Mouse (Mus musculus): ENCODE results near the gene Fam155a. TPM values are rescaled to one million over a fixed set of nuclear protein-coding genes. Genes with fewer than 3 reads are reported as not detected.
A peak's percentile ranks its signal among the peaks of the same experiment; 100 is the strongest.

Gene Fam155a
- polyA plus RNA-seq, 2 experiments = 0.04 to 0.10 TPM

DNA sequence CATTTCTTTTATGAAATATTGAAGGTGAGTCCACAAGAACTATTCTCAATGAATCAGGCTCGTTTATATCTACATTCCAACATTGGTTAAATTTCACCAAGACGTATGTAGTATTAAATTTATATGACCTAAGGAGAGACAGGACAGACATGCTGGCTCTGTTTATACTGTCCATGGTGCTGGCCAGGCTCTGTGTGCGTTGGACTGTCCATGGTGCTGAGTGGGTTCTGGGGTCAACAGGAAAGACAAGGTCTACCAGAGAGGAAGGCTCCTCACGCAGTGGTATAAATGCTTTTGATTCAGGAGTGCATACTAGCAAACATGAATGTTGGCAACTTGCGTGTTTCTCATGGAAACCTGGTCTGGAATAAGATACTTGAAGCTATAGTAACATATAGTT, 135.7 kb downstream of the Fam155a start:
- Histone ChIP-seq H3K9ac (replicated peaks) (no peak overlapping the region), H3K4me1 (replicated peaks; ENCODE audit: control insufficient read depth in 2 of 2, insufficient read depth in 2 of 2, low read length in 1 of 2) (no peaks in the 10 kb centered on the region), H3K27ac (no peak overlapping the region), H3K27me3 (ENCODE audit: control insufficient read depth, insufficient read depth, low read length) (no peaks in the 10 kb centered on the region), H3K36me3 (replicated peaks; ENCODE audit: control insufficient read depth, insufficient read depth, low read depth) (no peaks in the 10 kb centered on the region), H3K4me3 (ENCODE audit: insufficient read depth in 1 of 2, low read depth in 2 of 2, low read length in 2 of 2) (no peak overlapping the region), H3K9me3 (ENCODE audit: control insufficient read depth, low read length) (no peaks in the 10 kb centered on the region), H3K4me2 (ENCODE audit: low read depth) (no peak overlapping the region)
- ATAC-seq (ENCODE audit: insufficient read depth) = no peak
- DNase-seq (ENCODE audit: low read depth in 3 of 3, low spot score in 3 of 3) = no peak
- WGBS (ENCODE audit: insufficient replicate concordance) = 52% methylated on average over 5 of the region's 5 CpGs
- no peak for TF ChIP-seq EP300 (IDR thresholded peaks at IDR 0.05; ENCODE audit: low read depth)
- no peak for TF ChIP-seq CTCF (IDR thresholded peaks at IDR 0.05; ENCODE audit: low read depth)

DNA sequence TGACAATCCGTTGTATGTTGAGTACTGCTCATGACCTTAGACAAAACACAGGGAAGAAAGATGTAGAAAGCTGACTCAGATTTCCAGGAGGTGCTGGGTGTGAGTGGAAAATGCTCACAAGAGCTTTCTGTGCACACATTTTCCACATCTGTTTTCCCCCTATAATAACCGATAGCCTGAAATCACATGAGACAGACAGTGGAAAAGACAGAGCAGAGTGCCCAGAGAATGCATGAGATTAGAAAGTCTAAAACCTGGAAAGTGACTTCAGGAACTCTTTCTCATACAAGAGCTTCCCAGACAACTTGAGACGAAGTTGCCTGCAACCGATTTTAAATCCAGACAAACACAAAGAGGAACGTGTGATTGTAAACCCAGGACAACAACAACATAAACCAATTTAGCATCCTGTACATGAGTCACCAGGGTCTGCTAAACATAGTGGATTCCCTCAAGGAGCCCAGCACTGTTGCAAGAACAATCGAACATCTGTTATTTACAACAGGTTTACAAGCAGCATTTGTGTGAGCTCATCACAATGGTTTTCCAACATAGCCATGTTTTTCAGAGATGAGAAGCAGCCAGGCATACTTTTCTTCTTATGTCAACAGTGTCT, 163.8 kb downstream of the Fam155a start:
- no peaks in the 10 kb centered on the region for H3K4me1 ChIP-seq (replicated peaks; ENCODE audit: control insufficient read depth in 2 of 2, insufficient read depth in 2 of 2, low read length in 1 of 2)
- H3K4me3 ChIP-seq (ENCODE audit: insufficient read depth in 1 of 2, low read depth in 2 of 2, low read length in 2 of 2) = no peak overlapping the region
- DNase-seq (ENCODE audit: low read depth in 3 of 3, low spot score in 3 of 3) (no peak), ATAC-seq (ENCODE audit: insufficient read depth) (no peak)
- H3K36me3 ChIP-seq (replicated peaks; ENCODE audit: control insufficient read depth, insufficient read depth, low read depth) = no peaks in the 10 kb centered on the region
- no peak overlapping the region for H3K9ac ChIP-seq (replicated peaks)
- no peak for TF ChIP-seq EP300 (IDR thresholded peaks at IDR 0.05; ENCODE audit: low read depth)
- TF ChIP-seq CTCF (IDR thresholded peaks at IDR 0.05; ENCODE audit: low read depth) = no peak
- no peak overlapping the region for H3K4me2 ChIP-seq (ENCODE audit: low read depth)
- no peaks in the 10 kb centered on the region for H3K27me3 ChIP-seq (ENCODE audit: control insufficient read depth, insufficient read depth, low read length)
- H3K9me3 ChIP-seq (ENCODE audit: control insufficient read depth, low read length) = no peaks in the 10 kb centered on the region
- H3K27ac ChIP-seq = no peak overlapping the region
- 46% methylated on average over 6 of the region's 6 CpGs for WGBS (ENCODE audit: insufficient replicate concordance)

DNA sequence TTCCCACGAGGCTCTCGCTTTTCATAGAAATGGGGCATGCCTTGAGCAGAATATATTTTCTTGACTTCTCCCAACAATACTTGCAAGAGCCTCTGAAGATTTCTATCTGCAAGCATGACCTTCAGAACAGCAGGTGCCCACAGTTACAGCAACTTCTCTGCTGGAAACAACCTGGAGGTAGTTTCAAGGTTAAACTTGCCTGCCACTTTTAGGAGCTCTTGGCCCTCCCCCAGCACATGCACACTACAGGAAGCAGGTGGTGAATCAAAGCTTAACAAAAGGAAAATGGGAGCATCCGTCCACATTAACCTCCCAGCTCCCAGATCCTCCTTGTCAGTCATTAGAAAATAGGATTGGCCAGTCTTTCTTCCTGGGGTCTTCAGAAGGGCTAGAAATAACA, 175.0 kb downstream of the Fam155a start:
- 47% methylated on average over 3 of the region's 3 CpGs for WGBS (ENCODE audit: insufficient replicate concordance)
- Histone ChIP-seq H3K9ac (replicated peaks) (no peak overlapping the region), H3K36me3 (replicated peaks; ENCODE audit: control insufficient read depth, insufficient read depth, low read depth) (no peaks in the 10 kb centered on the region), H3K4me2 (ENCODE audit: low read depth) (no peak overlapping the region), H3K4me3 (ENCODE audit: insufficient read depth in 1 of 2, low read depth in 2 of 2, low read length in 2 of 2) (no peak overlapping the region), H3K27me3 (ENCODE audit: control insufficient read depth, insufficient read depth, low read length) (no peaks in the 10 kb centered on the region), H3K9me3 (ENCODE audit: control insufficient read depth, low read length) (no peaks in the 10 kb centered on the region), H3K4me1 (replicated peaks; ENCODE audit: control insufficient read depth in 2 of 2, insufficient read depth in 2 of 2, low read length in 1 of 2) (no peaks in the 10 kb centered on the region), H3K27ac (no peak overlapping the region)
- ATAC-seq (ENCODE audit: insufficient read depth) (no peak), DNase-seq (ENCODE audit: low read depth in 3 of 3, low spot score in 3 of 3) (no peak)
- TF ChIP-seq CTCF (IDR thresholded peaks at IDR 0.05; ENCODE audit: low read depth) (no peak), EP300 (IDR thresholded peaks at IDR 0.05; ENCODE audit: low read depth) (no peak)

DNA sequence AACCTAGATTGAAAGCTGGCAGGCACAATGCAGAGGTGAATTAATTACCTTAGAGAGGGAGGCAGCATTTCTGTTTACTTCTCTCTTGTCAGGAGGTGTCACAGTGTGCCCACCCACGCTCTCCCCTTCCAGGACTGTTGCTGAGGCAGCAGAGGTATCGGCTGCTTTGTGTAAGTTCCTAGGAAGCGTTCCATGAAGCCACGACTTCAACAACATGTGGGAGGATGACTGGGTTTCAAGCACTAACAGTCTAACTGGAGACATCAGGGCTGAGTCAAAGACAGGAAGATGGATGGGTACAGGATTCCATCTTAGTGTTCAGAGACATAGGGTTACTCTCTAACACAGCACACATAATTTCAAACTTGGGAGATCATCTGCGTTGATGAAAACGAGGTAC, 189.1 kb downstream of the Fam155a start:
- Histone ChIP-seq H3K4me3 (ENCODE audit: insufficient read depth in 1 of 2, low read depth in 2 of 2, low read length in 2 of 2) (no peak overlapping the region), H3K4me1 (replicated peaks; ENCODE audit: control insufficient read depth in 2 of 2, insufficient read depth in 2 of 2, low read length in 1 of 2) (no peaks in the 10 kb centered on the region), H3K27ac (no peak overlapping the region), H3K4me2 (ENCODE audit: low read depth) (no peak overlapping the region), H3K9ac (replicated peaks) (no peak overlapping the region), H3K36me3 (replicated peaks; ENCODE audit: control insufficient read depth, insufficient read depth, low read depth) (no peaks in the 10 kb centered on the region), H3K9me3 (ENCODE audit: control insufficient read depth, low read length) (no peaks in the 10 kb centered on the region), H3K27me3 (ENCODE audit: control insufficient read depth, insufficient read depth, low read length) (no peaks in the 10 kb centered on the region)
- no peak for TF ChIP-seq EP300 (IDR thresholded peaks at IDR 0.05; ENCODE audit: low read depth)
- TF ChIP-seq CTCF (IDR thresholded peaks at IDR 0.05; ENCODE audit: low read depth) = no peak
- WGBS (ENCODE audit: insufficient replicate concordance) = 44% methylated on average over 6 of the region's 6 CpGs
- ATAC-seq (ENCODE audit: insufficient read depth) (no peak), DNase-seq (ENCODE audit: low read depth in 3 of 3, low spot score in 3 of 3) (no peak)

DNA sequence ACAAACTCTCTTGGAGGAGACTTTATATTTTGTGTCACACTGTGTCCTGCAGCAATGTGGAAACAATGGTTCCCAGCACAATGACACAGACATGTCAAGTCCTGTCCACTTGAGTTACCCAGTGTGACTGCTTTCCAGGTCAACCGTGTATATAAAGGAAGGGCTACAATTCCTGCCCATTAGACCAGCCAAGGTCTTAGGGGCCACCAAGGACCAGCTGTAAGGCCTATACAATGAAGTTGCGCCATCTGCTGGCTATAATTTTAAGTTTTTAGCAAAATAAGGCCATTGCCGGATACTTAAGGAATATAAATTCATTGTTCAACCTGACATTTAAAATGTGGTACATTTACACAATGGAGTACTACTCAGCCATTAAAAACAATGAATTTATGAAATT, 190.8 kb downstream of the Fam155a start:
- no peaks in the 10 kb centered on the region for H3K9me3 ChIP-seq (ENCODE audit: control insufficient read depth, low read length)
- H3K27ac ChIP-seq = no peak overlapping the region
- H3K36me3 ChIP-seq (replicated peaks; ENCODE audit: control insufficient read depth, insufficient read depth, low read depth) = no peaks in the 10 kb centered on the region
- no peak overlapping the region for H3K4me2 ChIP-seq (ENCODE audit: low read depth)
- no peak overlapping the region for H3K9ac ChIP-seq (replicated peaks)
- no peak for TF ChIP-seq EP300 (IDR thresholded peaks at IDR 0.05; ENCODE audit: low read depth)
- peak; percentile 13; the same call in 1 of the 2 replicates for TF ChIP-seq CTCF (IDR thresholded peaks at IDR 0.05; ENCODE audit: low read depth)
- no peaks in the 10 kb centered on the region for H3K4me1 ChIP-seq (replicated peaks; ENCODE audit: control insufficient read depth in 2 of 2, insufficient read depth in 2 of 2, low read length in 1 of 2)
- no peaks in the 10 kb centered on the region for H3K27me3 ChIP-seq (ENCODE audit: control insufficient read depth, insufficient read depth, low read length)
- no peak for ATAC-seq (ENCODE audit: insufficient read depth)
- DNase-seq (ENCODE audit: low read depth in 3 of 3, low spot score in 3 of 3) = no peak
- no peak overlapping the region for H3K4me3 ChIP-seq (ENCODE audit: insufficient read depth in 1 of 2, low read depth in 2 of 2, low read length in 2 of 2)
- 24% methylated on average over 3 of the region's 3 CpGs for WGBS (ENCODE audit: insufficient replicate concordance)
